ENCODE assay signal across 8 mouse cellular contexts in the genomic region with DNA sequence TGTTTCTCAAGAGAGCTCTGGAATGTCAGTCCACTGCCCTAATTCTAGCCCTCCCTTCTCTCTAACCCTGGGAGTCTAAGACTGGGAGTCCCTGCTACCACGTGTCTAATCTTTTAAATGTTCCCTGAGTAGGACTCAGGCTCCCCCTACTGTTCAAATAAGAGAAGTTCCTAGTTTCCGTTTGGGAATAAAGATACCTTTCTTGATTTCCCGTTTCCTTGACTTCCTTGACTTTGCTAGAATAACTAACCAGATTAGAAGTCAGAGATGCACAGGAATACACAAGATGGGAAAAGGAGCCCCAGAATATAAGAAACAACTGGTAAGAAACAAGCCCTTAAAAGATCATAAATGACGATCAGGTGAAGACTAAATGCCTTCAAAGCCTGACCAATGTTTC. TPM values are rescaled to one million over a fixed set of nuclear protein-coding genes. Genes with fewer than 3 reads are reported as not detected.
DNase-seq lines count a peak whose midpoint lies in the region; ATAC-seq and TF ChIP-seq lines count a peak whose summit lies in the region.

No protein-coding gene starts in this region.

- no peak for TF ChIP-seq POLR2A in kidney, adult 2 months (IDR thresholded peaks at IDR 0.05; ENCODE audit: low read depth, low read length)

- peak overlapping the region; percentile 94; the same call in 1 of the 2 replicates for H3K27ac ChIP-seq in kidney, adult 2 months (ENCODE audit: insufficient read depth, low read depth, low read length)
- no peak overlapping the region for H3K27ac ChIP-seq in forebrain, embryonic 12.5 days
- H3K27ac ChIP-seq in limb, embryonic 12.5 days, result peak overlapping the region; percentile 97; the same call in 1 of the 2 replicates
- peak overlapping the region; percentile 97; the same call in 1 of the 2 replicates for H3K27ac ChIP-seq in neural tube, embryonic 13.5 days (replicated peaks)

- peaks cover 5% of the 10 kb centered on the region for H3K36me3 ChIP-seq in kidney, adult 2 months (ENCODE audit: control insufficient read depth, insufficient read depth, low read length)
- peaks cover 42% of the 10 kb centered on the region for H3K36me3 ChIP-seq in forebrain, embryonic 12.5 days (replicated peaks)
- H3K36me3 ChIP-seq in limb, embryonic 12.5 days, result peaks cover 40% of the 10 kb centered on the region
- H3K36me3 ChIP-seq in neural tube, embryonic 13.5 days, result peaks cover 43% of the 10 kb centered on the region

- peak overlapping the region; percentile 92 for H3K9ac ChIP-seq in forebrain, embryonic 12.5 days
- H3K9ac ChIP-seq in limb, embryonic 12.5 days (replicated peaks), result peak overlapping the region; percentile 62; the same call in 1 of the 2 replicates
- H3K9ac ChIP-seq in neural tube, embryonic 13.5 days, result peak overlapping the region; percentile 97; the same call in 1 of the 2 replicates

- peak; percentile 26; the same call in 1 of the 2 replicates for TF ChIP-seq CTCF in kidney, adult 2 months (conservative IDR thresholded peaks at IDR 0.05; ENCODE audit: insufficient read depth, insufficient read length, low read depth, low read length)

- H3K4me1 ChIP-seq in kidney, adult 2 months (ENCODE audit: control insufficient read depth, insufficient read depth, low read length), result peaks cover 8% of the 10 kb centered on the region; the same call in 1 of the 2 replicates
- H3K4me1 ChIP-seq in forebrain, embryonic 12.5 days, result peaks cover 25% of the 10 kb centered on the region
- peaks cover 13% of the 10 kb centered on the region for H3K4me1 ChIP-seq in limb, embryonic 12.5 days (replicated peaks)
- peaks cover 30% of the 10 kb centered on the region for H3K4me1 ChIP-seq in neural tube, embryonic 13.5 days (replicated peaks)

- WGBS in kidney, adult 2 months, result 4% methylated on average over 4 of the region's 4 CpGs
- WGBS in forebrain, embryonic 12.5 days, result 16% methylated on average over 4 of the region's 4 CpGs
- WGBS in limb, embryonic 12.5 days, result 11% methylated on average over 4 of the region's 4 CpGs
- 17% methylated on average over 4 of the region's 4 CpGs for WGBS in neural tube, embryonic 13.5 days

- peak overlapping the region; percentile 38 for H3K4me3 ChIP-seq in kidney, adult 2 months (ENCODE audit: insufficient read depth, low read depth, low read length)
- peak overlapping the region; percentile 76 for H3K4me3 ChIP-seq in forebrain, embryonic 12.5 days (replicated peaks)
- H3K4me3 ChIP-seq in limb, embryonic 12.5 days (replicated peaks), result peak overlapping the region; percentile 72
- H3K4me3 ChIP-seq in neural tube, embryonic 13.5 days, result peak overlapping the region; percentile 82

- H3K27me3 ChIP-seq in kidney, adult 2 months (replicated peaks; ENCODE audit: control insufficient read depth, insufficient read depth, low read length), result no peaks in the 10 kb centered on the region
- no peaks in the 10 kb centered on the region for H3K27me3 ChIP-seq in forebrain, embryonic 12.5 days
- H3K27me3 ChIP-seq in limb, embryonic 12.5 days, result no peaks in the 10 kb centered on the region
- no peaks in the 10 kb centered on the region for H3K27me3 ChIP-seq in neural tube, embryonic 13.5 days

- peak; percentile 70 for DNase-seq in kidney, adult 2 months
- no peak for DNase-seq in kidney, adult 18-20 months
- DNase-seq in Muller cell, postnatal 12 days (ENCODE audit: inconsistent ontology term), result peak; percentile 66
- DNase-seq in gastrocnemius, postnatal 36 days, result no peak
- DNase-seq in thymus, postnatal 36 days, result no peak

- ATAC-seq in forebrain, embryonic 12.5 days (ENCODE audit: low FRiP score), result no peak
- ATAC-seq in limb, embryonic 12.5 days (ENCODE audit: insufficient number of reproducible peaks, insufficient read depth, low FRiP score, low TSS enrichment, low read depth), result no peak
- ATAC-seq in neural tube, embryonic 13.5 days (ENCODE audit: low read depth), result no peak

- H3K9me3 ChIP-seq in forebrain, embryonic 12.5 days, result no peaks in the 10 kb centered on the region
- H3K9me3 ChIP-seq in limb, embryonic 12.5 days, result no peaks in the 10 kb centered on the region
- H3K9me3 ChIP-seq in neural tube, embryonic 13.5 days, result no peaks in the 10 kb centered on the region

- H3K4me2 ChIP-seq in forebrain, embryonic 12.5 days, result peak overlapping the region; percentile 80
- H3K4me2 ChIP-seq in limb, embryonic 12.5 days, result peak overlapping the region; percentile 83
- peak overlapping the region; percentile 86 for H3K4me2 ChIP-seq in neural tube, embryonic 13.5 days

- intact Hi-C loops in gastrocnemius, postnatal 36 days (cut with DNase I), result loop anchor here (5.0 kb wide), 1 partner anchor 49 kb away; the partner anchor contains the start of gene Myl6b

RNA-seq across cellular contexts. Expression of gene Zc3h10, which starts 1.2 kb away (rescaled TPM):
- polyA plus RNA-seq in kidney, adult 2 months (2012; rRNA removed), result 10.0 and 11.3 TPM in 2 replicates
- polyA plus RNA-seq in forebrain, embryonic 12.5 days (2016; fragmentation: Nextera tagmentation; extraction: Ambion mirVana), result 19.9 and 20.5 TPM in 2 replicates
- 18.1 and 21.4 TPM in 2 replicates for polyA plus RNA-seq in limb, embryonic 12.5 days (2016; fragmentation: Nextera tagmentation; extraction: Ambion mirVana)
- 19.4 and 19.9 TPM in 2 replicates for polyA plus RNA-seq in neural tube, embryonic 13.5 days (2015; fragmentation: Nextera tagmentation; extraction: Ambion mirVana)
- total RNA-seq in gastrocnemius, postnatal 36 days (2021), result 1 to 10 TPM; 3.7 to 5.3 TPM

RNA-seq across cellular contexts. Expression of gene Rpl41, which starts 2.7 kb away (rescaled TPM):
- polyA plus RNA-seq in kidney, adult 2 months (2012; rRNA removed), result 1,799 and 2,275 TPM in 2 replicates
- 2,598 and 2,922 TPM in 2 replicates for polyA plus RNA-seq in forebrain, embryonic 12.5 days (2016; fragmentation: Nextera tagmentation; extraction: Ambion mirVana)
- polyA plus RNA-seq in limb, embryonic 12.5 days (2016; fragmentation: Nextera tagmentation; extraction: Ambion mirVana), result 3,599 and 3,605 TPM in 2 replicates
- 2,522 and 2,730 TPM in 2 replicates for polyA plus RNA-seq in neural tube, embryonic 13.5 days (2015; fragmentation: Nextera tagmentation; extraction: Ambion mirVana)
- 100 to 1,000 TPM; 857 to 980 TPM for total RNA-seq in gastrocnemius, postnatal 36 days (2021)

RNA-seq across cellular contexts. Expression of gene Pa2g4, which starts 19.4 kb away (rescaled TPM):
- 18.5 and 25.1 TPM in 2 replicates for polyA plus RNA-seq in kidney, adult 2 months (2012; rRNA removed)
- 196 and 203 TPM in 2 replicates for polyA plus RNA-seq in forebrain, embryonic 12.5 days (2016; fragmentation: Nextera tagmentation; extraction: Ambion mirVana)
- polyA plus RNA-seq in limb, embryonic 12.5 days (2016; fragmentation: Nextera tagmentation; extraction: Ambion mirVana), result 199 and 206 TPM in 2 replicates
- polyA plus RNA-seq in neural tube, embryonic 13.5 days (2015; fragmentation: Nextera tagmentation; extraction: Ambion mirVana), result 124 and 136 TPM in 2 replicates
- total RNA-seq in gastrocnemius, postnatal 36 days (2021), result 10 to 100 TPM; 32.8 to 39.0 TPM

RNA-seq across cellular contexts. Expression of gene Esyt1, which starts 20.7 kb away (rescaled TPM):
- polyA plus RNA-seq in kidney, adult 2 months (2012; rRNA removed), result 24.5 and 25.5 TPM in 2 replicates
- 11.2 and 13.8 TPM in 2 replicates for polyA plus RNA-seq in forebrain, embryonic 12.5 days (2016; fragmentation: Nextera tagmentation; extraction: Ambion mirVana)
- 18.5 and 19.9 TPM in 2 replicates for polyA plus RNA-seq in limb, embryonic 12.5 days (2016; fragmentation: Nextera tagmentation; extraction: Ambion mirVana)
- polyA plus RNA-seq in neural tube, embryonic 13.5 days (2015; fragmentation: Nextera tagmentation; extraction: Ambion mirVana), result 31.5 and 35.1 TPM in 2 replicates
- 10 to 100 TPM; 12.8 to 13.0 TPM for total RNA-seq in gastrocnemius, postnatal 36 days (2021)

RNA-seq across cellular contexts. Expression of gene Erbb3, which starts 43.1 kb away (rescaled TPM):
- 26.9 and 30.2 TPM in 2 replicates for polyA plus RNA-seq in kidney, adult 2 months (2012; rRNA removed)
- polyA plus RNA-seq in forebrain, embryonic 12.5 days (2016; fragmentation: Nextera tagmentation; extraction: Ambion mirVana), result 2.0 TPM in 2 replicates
- polyA plus RNA-seq in limb, embryonic 12.5 days (2016; fragmentation: Nextera tagmentation; extraction: Ambion mirVana), result 15.4 and 16.6 TPM in 2 replicates
- 9.5 and 9.9 TPM in 2 replicates for polyA plus RNA-seq in neural tube, embryonic 13.5 days (2015; fragmentation: Nextera tagmentation; extraction: Ambion mirVana)
- 1 to 10 TPM; 2.1 to 4.6 TPM for total RNA-seq in gastrocnemius, postnatal 36 days (2021)

Comparison
In these comparisons a context has a peak if more than half of its experiments do, and no peak if none do; other contexts are left out.
1. DNase-seq: peak in kidney, adult 2 months (single experiment) and Muller cell, postnatal 12 days (single experiment); none in kidney, adult 18-20 months (single experiment), gastrocnemius, postnatal 36 days (0 of 2) and thymus, postnatal 36 days (0 of 2).
2. Peak in every context shown above with its lines, with median percentiles within 50 percentile points of each other: H3K4me3 ChIP-seq, H3K4me2 ChIP-seq and H3K9ac ChIP-seq.